Mouse (Mus musculus) ES-CJ7 (cell line): ENCODE data around the gene H2-Eb2.

Source experiments
- DNase-seq: peaks from one replicate; pipeline ENCODE4 v3.0.0; 2011; ENCODE audit warnings: low read depth, low spot score

Gene H2-Eb2

GRCm38 (mm10) chr17:34362954-34363546, 37.6 kb downstream of the H2-Eb2 start:
- no peak for DNase-seq

- DNase-seq = no peak
Observed at GRCm38 (mm10) chr17:34363676-34364310, 38.3 kb downstream of the H2-Eb2 start.

- DNase-seq = no peak
Observed at GRCm38 (mm10) chr17:34365031-34365430, 39.6 kb downstream of the H2-Eb2 start.

- DNase-seq = no peak
Observed at GRCm38 (mm10) chr17:34370563-34370962, 45.1 kb downstream of the H2-Eb2 start.

- no peak for DNase-seq
Observed at GRCm38 (mm10) chr17:34373055-34373709, 47.7 kb downstream of the H2-Eb2 start.

- DNase-seq = no peak
Observed at GRCm38 (mm10) chr17:34376847-34377246, 51.4 kb downstream of the H2-Eb2 start, which contains the start of gene Btnl1. TSS of gene Btnl1 (plus strand) at chr17:34377132.

- DNase-seq = no peak
Observed at GRCm38 (mm10) chr17:34377450-34378209, 52.2 kb downstream of the H2-Eb2 start.

GRCm38 (mm10) chr17:34378716-34379115, 53.3 kb downstream of the H2-Eb2 start:
- no peak for DNase-seq

GRCm38 (mm10) chr17:34379451-34379850, 54.0 kb downstream of the H2-Eb2 start:
- DNase-seq = no peak

GRCm38 (mm10) chr17:34381876-34382275, 56.4 kb downstream of the H2-Eb2 start:
- DNase-seq = peak; percentile 80

- peak; percentile 67 for DNase-seq
Observed at GRCm38 (mm10) chr17:34383212-34383611, 57.7 kb downstream of the H2-Eb2 start.

GRCm38 (mm10) chr17:34384699-34385098, 59.2 kb downstream of the H2-Eb2 start:
- DNase-seq = no peak

- DNase-seq = no peak
Observed at GRCm38 (mm10) chr17:34386656-34387055, 61.2 kb downstream of the H2-Eb2 start.

GRCm38 (mm10) chr17:34388513-34388912, 63.0 kb downstream of the H2-Eb2 start:
- DNase-seq = peak; percentile 55
